Mouse (Mus musculus) heart, postnatal 14 days (tissue): ENCODE results near the gene Ctnnbl1. TPM values are rescaled to one million over a fixed set of nuclear protein-coding genes. Genes with fewer than 3 reads are reported as not detected.

Experiments
- DNase-seq, 2 experiments: peaks; one replicate each; pipeline ENCODE4 v3.0.0; 2021 to 2022
- intact Hi-C: fragments of 180-260 bp; cut with DNase I; formaldehyde crosslinking; loops from one replicate; pipeline ENCODE4 v1.15.1; 2025
- total RNA-seq, 2 experiments: library from RNA; stranded (reverse); gene quantifications; 2 replicates each; pipeline ENCODE4 v1.2.3; 2021

Gene Ctnnbl1
- total RNA-seq, 2 experiments from 2014 or later: 9.2 to 12.3 TPM

DNA sequence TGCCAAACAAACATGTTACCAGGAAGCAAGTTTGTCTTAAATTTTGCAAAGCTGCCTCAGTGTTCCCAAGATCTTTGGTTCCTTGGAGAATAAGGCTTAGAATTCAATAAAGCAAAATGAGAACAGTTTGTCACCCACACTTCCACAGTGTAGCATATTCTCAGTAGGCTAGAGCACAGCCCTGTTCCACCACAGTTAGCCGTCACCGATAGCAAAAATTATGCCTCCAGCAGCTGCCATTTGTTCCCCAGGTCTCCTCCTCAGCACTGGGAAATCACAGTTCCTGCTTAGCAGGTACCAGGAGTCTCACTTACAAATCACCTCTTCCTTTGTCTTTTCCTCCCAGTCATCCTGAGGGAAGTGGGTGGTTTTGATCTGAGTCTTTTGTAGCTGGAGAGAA, 10.8 kb downstream of the Ctnnbl1 start:
- no peak for DNase-seq
- intact Hi-C loops: no loop called here

DNA sequence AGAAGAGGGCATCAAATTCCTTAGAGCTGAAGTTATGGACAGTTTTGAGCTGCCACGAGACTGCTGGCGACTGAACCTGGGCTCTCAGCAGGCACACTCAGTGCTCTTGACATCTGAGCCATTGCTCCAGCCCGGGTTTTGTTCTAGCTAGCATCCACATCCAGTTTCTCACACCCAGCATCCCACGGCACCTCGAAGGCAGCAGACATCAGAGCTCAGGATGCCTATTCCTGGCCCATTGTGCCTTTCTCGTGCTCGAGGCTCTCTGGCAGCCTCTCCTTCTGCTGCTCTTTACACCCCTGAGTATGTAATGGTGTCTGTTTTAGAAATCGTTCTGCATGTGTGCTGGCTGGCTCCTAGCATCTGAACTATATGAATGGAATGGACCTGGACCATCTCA, 13.3 kb downstream of the Ctnnbl1 start:
- intact Hi-C loops: no loop called here
- DNase-seq: no peak

- intact Hi-C loops: no loop called here
These were observed 13.9 kb downstream of the Ctnnbl1 start for GRCm38 (mm10) chr2:157750926-157751588.

GRCm38 (mm10) chr2:157751589-157752373, 14.6 kb downstream of the Ctnnbl1 start:
- DNase-seq: peak; percentile 59 to 78
- intact Hi-C loops: no loop called here

More at GRCm38 (mm10) chr2:157750926-157751588, 13.9 kb downstream of the Ctnnbl1 start:
- DNase-seq: peak in 1 of 2 experiments; percentile 12

DNA sequence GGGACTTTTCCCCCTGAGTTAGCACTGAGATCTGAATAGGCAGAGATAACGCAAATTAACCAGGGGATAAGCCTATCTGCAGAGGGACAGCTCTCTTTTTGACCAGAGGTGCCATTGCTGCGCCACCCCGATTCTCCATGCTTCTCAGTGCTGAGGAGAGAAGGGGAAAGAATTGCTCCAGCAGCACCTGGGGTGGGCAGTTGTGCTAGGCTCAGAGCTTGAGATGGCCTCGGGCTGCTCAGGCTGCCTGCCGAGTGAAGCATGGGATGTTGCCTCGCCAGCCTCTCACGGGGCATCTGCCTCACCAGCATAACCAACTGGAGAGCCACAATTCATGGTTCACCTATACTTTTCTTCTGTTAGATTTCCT, 15.2 kb downstream of the Ctnnbl1 start:
- intact Hi-C loops: no loop called here
- DNase-seq: no peak

- DNase-seq: no peak
- intact Hi-C loops: no loop called here
These were observed 18.6 kb downstream of the Ctnnbl1 start for GRCm38 (mm10) chr2:157755771-157756170.

GRCm38 (mm10) chr2:157756193-157756592, 19.0 kb downstream of the Ctnnbl1 start:
- DNase-seq: no peak
- intact Hi-C loops: no loop called here

GRCm38 (mm10) chr2:157758395-157758794, 21.2 kb downstream of the Ctnnbl1 start:
- intact Hi-C loops: no loop called here
- no peak for DNase-seq

- intact Hi-C loops: no loop called here
- no peak for DNase-seq
These were observed 22.5 kb downstream of the Ctnnbl1 start for GRCm38 (mm10) chr2:157759717-157760116.

- no peak for DNase-seq
- intact Hi-C loops: no loop called here
These were observed 25.7 kb downstream of the Ctnnbl1 start for GRCm38 (mm10) chr2:157762903-157763302.

- intact Hi-C loops: no loop called here
- DNase-seq: no peak
These were observed 29.4 kb downstream of the Ctnnbl1 start for GRCm38 (mm10) chr2:157766591-157766990.

DNA sequence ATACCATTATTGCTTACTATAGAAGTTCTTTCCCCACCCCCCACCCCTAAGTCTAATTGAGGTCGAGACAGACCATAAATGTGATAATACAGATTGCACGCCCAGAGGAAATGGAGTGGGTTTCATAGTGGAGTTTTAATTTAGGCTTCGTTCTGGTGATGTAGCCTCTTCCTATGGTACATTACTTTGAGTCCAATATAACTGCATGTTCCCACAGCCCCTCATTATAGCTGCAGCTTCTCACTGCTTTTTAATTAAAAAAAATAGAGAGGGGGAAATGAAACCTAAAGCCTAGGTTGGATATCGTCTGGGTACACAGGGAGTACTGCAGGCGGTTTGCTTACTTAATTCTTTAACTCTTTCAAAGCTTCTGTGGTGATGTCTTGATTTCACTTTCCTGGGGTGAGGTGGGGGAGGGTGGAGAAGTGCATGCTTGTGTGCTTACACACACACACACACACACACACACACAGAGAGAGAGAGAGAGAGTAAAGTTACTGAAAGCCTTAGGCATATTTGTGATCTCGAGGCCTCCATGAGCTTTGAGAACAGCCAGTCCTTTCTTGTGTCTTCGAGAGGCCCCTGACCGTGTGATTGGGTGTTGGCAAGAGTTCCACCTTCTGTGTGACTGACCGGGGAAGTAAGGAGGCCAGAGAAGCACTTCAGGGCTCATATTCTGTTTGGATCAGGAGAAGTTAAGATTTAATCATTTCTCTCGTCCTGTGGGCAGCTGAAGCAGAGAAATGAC, 31.7 kb downstream of the Ctnnbl1 start:
- intact Hi-C loops: no loop called here
- no peak for DNase-seq

DNA sequence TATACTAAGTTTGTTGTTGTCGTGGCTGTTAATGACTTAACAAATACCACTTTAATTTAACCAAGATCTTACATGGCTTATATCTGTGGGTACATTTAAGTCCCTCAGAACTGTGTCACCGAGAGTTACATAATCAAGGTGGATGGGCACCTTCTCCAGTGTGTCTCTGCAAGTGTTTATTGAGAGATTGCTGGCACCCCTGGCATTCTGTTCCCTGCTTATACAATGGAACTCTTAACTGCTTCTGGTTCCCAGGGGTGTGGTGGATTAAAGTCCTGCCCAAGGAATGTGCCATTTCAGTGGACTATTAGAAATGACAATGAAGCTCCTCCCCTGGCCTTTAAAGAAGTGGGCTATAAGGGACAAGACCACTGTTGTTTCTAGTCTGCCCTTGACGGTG, 33.6 kb downstream of the Ctnnbl1 start:
- DNase-seq: no peak
- intact Hi-C loops: no loop called here

DNA sequence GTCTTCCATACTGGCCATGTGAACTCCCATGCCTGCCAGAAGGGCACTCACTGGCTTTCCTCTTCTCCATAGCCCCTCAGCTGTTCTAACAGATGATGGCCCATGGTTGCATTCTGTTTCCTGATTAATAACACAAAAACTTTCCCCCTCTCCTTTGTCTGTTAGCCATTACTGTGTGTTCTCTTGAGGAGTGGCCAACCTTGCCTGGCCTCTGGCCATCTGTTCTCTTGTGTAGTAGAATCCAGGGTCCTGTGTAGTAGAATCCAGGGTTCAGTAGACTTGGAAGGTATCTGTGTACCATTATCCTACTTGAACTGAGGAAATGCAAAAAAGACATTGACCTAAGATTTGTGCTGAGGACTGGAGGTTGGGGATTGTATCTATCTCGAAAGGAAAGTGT, 36.5 kb downstream of the Ctnnbl1 start:
- intact Hi-C loops: no loop called here
- no peak for DNase-seq

DNA sequence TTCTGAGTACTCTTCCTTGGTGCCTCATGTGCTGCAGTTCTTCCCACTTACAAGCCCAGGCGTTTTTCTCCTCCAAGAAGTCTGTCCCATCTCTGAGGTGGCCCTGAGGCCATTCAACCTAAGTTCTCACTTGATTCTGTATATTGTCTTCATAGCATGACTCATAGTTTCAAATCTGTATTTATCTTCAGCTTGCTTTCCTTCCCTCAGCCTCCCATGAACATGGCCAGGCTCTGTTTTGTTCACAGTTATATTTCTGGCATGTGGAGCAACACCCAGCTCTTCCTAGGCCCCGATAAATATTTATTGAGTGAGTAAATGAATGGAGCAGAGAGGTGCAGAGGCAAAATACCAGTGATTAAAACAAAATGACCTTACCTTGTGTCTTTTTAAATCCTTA, 38.8 kb downstream of the Ctnnbl1 start:
- intact Hi-C loops: no loop called here
- no peak for DNase-seq

DNA sequence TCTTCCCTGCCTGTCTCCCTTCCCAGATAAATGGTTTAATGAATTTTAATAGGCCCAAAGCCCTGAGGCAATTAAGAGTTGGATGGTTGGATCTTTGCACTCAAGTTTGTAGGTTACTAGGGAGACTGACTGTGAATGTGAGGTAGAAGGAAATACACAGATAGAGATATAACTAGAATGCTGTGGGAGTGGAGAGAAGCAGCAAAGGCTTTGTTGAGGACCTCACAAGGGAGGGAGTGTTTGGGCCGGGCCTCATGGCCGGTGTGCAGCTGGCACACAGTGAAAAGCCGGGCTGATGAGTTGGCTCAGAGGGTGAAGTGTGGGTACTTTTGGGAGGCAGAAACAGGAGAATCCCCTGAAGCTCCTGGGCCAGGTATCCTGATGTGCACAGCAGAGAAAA, 43.8 kb downstream of the Ctnnbl1 start:
- intact Hi-C loops: no loop called here
- DNase-seq: no peak

DNA sequence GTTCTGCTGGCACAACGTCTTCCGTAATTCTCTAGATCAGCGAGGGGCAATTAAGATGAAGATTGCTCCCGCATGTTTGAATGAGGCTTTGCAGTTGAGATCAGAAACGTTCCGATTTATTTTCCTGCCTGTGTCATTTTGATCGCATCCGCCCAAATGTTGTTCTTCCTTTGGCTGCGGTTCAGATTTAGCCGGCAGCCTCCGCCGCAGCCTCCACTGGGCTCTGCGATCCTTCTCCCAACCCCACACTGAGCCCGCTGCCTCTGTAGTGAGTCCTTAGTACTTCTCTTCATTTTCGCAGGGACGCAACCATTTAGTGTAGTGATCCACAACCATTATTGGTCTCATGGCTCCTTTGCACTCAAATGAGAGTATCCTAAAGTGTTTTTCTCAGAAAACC, 46.0 kb downstream of the Ctnnbl1 start:
- intact Hi-C loops: no loop called here
- DNase-seq: no peak

GRCm38 (mm10) chr2:157784238-157784637, 47.0 kb downstream of the Ctnnbl1 start:
- intact Hi-C loops: no loop called here
- no peak for DNase-seq

GRCm38 (mm10) chr2:157784647-157785046, 47.4 kb downstream of the Ctnnbl1 start:
- intact Hi-C loops: no loop called here
- no peak for DNase-seq

DNA sequence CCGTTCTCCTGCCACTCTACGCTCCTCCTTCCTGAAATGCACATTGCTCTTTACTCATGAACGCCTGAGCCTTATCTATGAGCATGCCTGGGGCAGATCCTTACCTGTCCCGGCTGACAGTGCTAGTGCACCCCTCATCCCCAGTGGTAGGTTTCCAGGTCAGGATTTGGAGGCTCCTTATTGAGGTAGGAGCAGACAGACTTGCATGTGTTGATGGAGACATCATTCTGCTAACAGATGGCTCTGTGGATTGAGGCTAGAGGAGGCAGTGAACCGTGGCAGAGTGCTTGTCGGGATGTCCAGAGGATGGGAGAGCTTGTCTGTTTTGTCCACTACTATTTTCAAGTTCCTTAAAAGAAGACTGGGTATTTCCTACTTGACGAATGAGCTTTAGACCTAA, 52.0 kb downstream of the Ctnnbl1 start:
- DNase-seq: no peak
- intact Hi-C loops: no loop called here

DNA sequence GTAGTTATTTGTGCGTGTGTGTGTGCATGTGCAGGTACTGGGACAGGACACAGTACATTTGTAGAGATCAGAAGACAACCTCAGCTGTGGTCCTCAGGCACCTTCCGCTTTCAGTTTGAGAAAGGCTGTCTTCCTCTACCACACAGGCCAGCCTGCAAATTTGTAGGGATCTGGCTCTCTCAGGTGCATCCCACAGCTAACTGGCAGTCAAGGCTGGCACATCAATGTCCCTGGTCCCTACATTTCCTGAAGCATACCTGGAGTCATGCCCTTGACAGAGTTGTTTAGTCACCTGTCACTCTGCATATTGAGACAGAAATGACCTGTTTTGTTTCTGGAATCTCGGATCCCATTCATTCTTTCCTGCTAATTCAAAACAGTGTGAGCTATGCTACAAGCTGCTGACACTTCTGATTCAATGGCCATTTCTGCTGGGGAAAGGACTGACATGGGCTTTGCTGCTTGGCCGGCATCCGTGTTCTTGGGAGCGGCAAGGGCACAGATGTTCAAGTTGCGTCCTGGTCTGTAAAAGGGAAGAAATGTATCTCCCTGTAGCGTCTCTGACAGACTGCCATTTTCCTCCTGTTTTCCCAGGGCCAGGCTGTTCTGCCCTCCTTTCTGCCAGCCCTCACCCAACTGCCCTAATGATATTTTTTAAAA, 53.8 kb downstream of the Ctnnbl1 start:
- intact Hi-C loops: no loop called here

More for the DNA sequence above, 53.8 kb downstream of the Ctnnbl1 start:
- no peak for DNase-seq
